Mouse (Mus musculus) embryo, embryonic 10 days (tissue): ENCODE data around the gene Gm17087.

ENCODE experiments used
- DNase-seq: peaks from one replicate; pipeline ENCODE4 v3.0.0-alpha.2; 2015; ENCODE audit warnings: low spot score

Gene Gm17087

GRCm38 (mm10) chr17:8541974-8542538 lies 24.7 kb downstream of the Gm17087 start:
- peak; percentile 68 for DNase-seq

DNA sequence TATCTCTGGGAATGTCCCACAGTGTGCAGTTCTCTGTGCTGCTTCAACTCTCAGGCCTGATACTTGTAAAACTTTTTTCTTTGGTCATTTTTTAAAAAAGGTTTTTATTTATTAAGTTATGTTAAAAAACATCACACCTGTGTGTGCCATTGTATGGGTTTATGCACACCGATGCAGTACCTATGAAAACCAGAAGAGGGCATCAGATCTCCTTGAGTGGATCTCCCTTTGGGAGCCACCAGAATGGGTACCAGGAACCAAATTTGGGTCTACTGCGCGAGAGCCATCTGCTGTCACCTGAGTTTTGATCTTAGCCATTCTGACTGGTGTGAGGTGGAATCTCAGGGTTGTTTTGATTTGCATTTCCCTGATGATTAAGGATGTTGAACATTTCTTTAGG lies 28.6 kb downstream of the Gm17087 start:
- no peak for DNase-seq

- no peak for DNase-seq
Observed at GRCm38 (mm10) chr17:8536522-8536921, 30.2 kb downstream of the Gm17087 start.

DNA sequence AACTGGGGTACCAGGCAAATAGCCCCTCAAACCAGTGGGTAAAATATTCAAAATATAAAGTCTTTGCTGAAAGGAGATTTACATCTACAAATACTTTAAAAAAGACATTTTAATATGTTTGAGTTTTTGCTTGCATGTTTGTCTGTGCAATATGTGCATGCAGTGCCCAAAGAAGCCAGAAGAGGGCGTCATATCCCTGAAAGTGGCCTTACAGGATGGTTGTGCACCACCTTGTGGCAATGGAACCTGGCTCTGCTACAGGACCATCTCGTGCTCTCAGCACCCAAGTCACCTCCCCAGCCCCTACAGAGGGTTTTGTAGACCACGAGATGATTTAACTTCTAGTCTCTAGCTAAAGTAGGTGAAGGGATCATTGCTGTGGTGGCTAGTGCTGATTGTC lies 32.9 kb downstream of the Gm17087 start:
- peak; percentile 8 for DNase-seq

DNA sequence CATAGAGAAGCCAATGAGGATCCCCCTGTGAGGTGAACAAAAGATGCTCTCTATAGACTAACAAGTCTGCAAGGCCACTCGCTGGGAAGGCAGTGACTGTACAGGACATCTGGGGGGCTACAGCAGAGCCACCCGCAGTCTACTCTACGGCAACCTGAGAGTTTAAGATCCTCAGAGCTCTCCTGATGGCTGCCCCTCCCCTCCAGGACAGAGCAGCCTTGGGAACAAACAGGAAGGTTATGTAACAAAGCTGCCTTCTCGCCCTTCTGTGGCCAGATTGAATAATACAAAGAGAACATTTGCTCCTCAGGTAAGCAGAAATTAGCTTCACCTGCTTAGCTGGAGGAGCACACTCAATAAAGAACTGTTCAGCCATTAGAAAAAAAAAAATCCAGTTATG lies 34.1 kb downstream of the Gm17087 start:
- DNase-seq, result no peak

GRCm38 (mm10) chr17:8528641-8529040 lies 38.1 kb downstream of the Gm17087 start:
- no peak for DNase-seq

DNA sequence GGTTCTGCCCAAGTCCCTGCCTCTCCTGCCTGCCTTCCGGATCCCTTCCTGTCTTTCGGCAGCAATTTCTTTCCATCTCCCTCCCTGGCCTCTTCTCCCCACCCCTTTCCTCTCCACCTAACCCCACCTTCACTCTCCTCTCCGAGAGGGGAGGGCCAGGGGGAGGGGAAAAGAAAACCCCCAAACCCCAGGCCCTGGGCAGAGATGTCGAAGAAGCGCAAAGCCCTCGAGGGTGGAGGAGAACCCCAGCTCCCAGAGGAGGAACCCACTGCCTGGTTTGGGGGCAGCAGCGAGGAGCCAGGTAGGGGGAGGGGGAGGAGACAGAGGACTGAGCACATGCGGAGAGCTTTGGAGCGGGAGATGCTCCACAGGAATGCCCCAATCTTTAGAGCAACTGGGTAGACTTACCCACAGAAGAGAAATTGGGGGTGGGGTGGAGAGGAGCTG lies 39.9 kb downstream of the Gm17087 start:
- DNase-seq, result no peak

DNA sequence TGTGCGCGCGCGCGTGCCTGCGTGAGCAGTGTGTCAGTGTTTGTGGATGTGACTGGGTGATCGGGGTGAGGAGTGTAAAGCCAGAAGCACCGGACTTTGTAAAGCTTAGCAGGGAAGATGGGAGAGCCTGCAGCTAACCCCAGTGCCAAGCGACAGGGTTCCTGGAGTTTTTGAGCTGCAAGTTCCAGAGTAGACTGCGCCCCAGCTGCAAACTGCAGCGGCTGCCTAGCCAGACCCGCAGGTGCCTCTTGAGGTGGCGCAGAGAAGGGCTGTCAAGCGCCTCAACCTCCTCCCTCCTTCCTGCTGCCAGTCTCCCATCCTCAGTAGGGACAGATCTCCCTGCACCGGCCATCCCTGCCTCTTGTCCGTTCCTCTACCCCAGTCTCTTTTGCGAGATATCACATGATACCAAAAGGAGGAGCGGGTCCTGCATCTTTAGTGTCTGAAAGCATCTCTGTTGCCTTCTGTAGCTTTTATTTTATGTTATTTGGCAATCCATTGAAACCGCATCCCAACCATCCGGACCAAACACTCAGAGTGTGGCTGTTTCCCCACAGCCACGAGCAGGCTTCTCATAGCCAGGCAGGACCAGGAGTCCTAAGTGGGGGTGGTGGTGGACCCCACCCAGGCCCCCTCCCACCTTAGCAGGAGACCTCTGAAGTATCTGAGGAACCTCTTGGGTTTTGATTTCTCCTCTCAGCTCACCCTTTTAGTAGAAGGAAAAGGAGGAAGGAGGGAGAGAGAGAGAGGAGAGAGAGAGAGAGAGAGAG lies 40.6 kb downstream of the Gm17087 start:
- DNase-seq, result peak; percentile 25

DNA sequence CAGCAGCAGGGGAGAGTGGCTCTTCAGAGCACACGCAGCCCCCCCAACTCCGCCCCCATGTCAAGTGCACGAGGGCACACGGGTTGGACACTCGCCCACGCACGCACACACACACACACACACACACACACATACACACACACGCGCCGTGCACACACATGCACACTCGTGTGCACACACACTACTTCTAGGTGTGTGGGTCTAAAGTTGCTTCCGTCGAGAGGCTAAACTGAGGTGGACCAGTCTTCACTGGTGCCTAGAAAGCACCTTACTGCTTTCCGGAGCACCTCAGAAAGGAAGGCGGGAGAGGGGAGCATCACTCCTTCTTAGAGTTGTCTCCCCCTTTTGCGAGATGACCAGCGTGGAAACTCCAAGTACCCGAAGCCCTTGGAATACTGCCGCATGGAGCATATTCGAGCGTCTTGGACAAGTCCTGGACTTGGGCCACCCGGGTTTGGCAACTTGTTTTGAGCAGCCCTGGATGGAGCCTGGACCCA lies 41.5 kb downstream of the Gm17087 start, which contains the start of gene Pde10a:
Gene Pde10a (plus strand): TSS at position 148 of the 497 bp plus-strand sequence.
- peak; percentile 16 for DNase-seq

DNA sequence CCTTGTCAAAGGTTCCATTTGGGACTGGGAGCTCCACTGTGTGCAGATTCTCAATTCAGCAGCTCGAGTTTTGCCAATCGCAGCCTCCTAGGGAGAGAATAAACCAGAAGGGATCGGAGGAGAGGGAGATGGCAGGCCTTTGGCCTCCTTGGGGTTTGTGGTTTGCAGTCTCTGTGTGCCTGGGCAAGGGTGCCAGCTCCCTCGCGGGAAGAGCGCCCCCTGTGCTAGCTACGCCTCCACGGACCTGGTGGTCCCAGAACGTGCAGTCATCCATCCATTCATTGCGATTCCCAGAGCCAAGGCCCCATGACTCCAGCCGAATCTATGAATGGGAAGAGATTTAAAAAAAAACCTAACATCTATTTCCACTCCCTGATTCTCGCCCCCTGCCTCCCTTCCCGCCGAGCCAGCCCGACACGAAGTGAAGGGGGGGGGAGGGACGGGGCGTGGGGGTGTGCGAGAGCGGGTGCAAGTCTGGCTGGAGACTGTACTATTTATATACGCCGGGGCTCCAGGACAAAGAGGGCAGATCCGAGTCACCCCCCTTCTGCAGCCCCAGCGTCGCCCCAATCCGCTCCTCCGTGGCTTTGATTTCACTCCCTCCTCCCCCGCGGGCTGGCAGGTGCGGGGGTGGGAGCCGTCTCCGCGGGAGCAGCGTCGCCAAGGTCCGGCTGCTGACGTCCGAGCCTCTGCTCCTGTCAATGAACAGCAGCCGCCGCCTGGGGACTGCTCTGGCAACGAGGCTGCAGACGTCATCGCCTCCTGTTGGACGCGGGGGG lies 42.2 kb downstream of the Gm17087 start:
- DNase-seq, result peak; percentile 79

- peak; percentile 11 for DNase-seq
Observed at GRCm38 (mm10) chr17:8523986-8524385, 42.8 kb downstream of the Gm17087 start.

DNA sequence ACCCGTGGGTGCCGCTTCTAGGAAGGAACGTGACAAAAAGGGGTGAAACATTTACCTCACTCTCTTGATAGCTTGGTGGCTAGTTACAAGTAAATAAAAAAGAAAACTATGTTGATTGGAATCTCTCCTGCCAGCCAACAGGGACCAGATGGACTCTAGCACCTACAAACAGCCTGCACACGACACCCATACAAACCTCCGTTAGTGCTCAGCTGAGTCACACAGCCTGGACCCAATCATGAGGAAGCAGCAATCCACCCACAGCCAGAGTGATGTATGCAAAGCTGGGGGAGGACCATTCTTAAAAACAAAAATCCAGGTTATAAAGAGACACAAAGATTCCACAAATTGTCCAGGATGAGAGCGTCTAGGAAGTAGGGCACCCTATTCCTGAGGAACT lies 50.7 kb downstream of the Gm17087 start:
- no peak for DNase-seq
